Comparison of ENCODE assay signal across 24 mouse cellular contexts in the genomic region with DNA sequence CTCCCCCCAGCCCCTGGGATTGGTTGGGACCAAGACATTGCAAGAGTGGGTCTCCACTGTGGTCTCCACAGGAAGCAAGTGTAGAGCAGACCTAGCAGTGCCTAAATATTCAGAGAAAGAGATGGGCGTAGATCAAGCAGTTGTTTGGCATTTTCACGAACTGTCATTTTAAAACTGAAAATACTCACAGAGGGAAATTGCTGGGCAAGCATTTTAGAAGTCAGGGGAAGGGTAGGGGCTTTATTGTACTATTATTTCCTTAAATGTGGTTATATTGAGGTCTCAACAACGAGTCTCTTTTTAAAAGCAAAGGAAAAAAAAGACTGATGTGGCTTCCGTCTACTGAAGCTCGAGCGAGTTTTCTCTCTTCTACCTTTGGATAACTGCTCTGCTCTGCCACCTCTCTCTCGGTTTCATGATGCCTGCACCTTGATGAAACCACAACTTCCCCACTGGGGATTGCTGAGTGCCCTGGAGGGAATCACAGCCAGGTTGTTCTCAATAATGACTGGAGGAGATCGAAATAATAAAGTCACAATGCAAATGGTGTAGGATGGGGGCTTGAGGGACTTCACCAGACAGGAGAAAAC. TPM values are rescaled to one million over a fixed set of nuclear protein-coding genes. Genes with fewer than 3 reads are reported as not detected.
DNase-seq lines count a peak whose midpoint lies in the region; ATAC-seq lines count a peak whose summit lies in the region.
"Had no signal": no experiment of that assay in that cellular context is flagged by ENCODE, and none has a peak within 500 bp of the region (broad histone marks: within the 10 kb centered on the region; RNA-seq: fewer than 3 reads in every experiment).

No protein-coding gene starts in this region.

- intact Hi-C loops in heart, postnatal 14 days (cut with DNase I): no loop called here

- no peak overlapping the region for H3K27ac ChIP-seq in kidney, embryonic 15.5 days
- H3K27ac ChIP-seq: embryonic facial prominence, embryonic 10.5 days; embryonic facial prominence, embryonic 12.5 days; forebrain, embryonic 13.5 days; forebrain, embryonic 15.5 days had no signal

- no peaks in the 10 kb centered on the region for H3K27me3 ChIP-seq in kidney, embryonic 15.5 days
- H3K27me3 ChIP-seq: embryonic facial prominence, embryonic 12.5 days; forebrain, embryonic 13.5 days; forebrain, embryonic 15.5 days; Patski had no signal

- no peak overlapping the region for H3K4me2 ChIP-seq in kidney, embryonic 15.5 days
- H3K4me2 ChIP-seq: embryonic facial prominence, embryonic 12.5 days; forebrain, embryonic 13.5 days; forebrain, embryonic 15.5 days had no signal

- WGBS in kidney, embryonic 15.5 days: 83% methylated on average over 8 of the region's 8 CpGs

- peak; percentile 63 for DNase-seq in A20 (ENCODE audit: low read depth, low spot score)
- peak; percentile 18 for DNase-seq in CD4-positive helper T cell, adult 2 months (ENCODE audit: low read depth, low spot score)
- peak; percentile 47 for DNase-seq in induced T-regulatory cell, adult 2 months (ENCODE audit: low read depth)
- no peak for DNase-seq in spleen, postnatal 14 days (ENCODE audit: low spot score in 2 of 2)
- DNase-seq in heart, postnatal 14 days: no peak
- DNase-seq: adrenal gland, adult 8-10 months; adrenal gland, postnatal 14 days; adrenal gland, postnatal 36 days; cerebellum, adult 11-12 months; cerebellum, adult 2 months; cerebellum, adult 9-10 months; cerebellum, postnatal 10 days; cerebellum, postnatal 25 days; forebrain, postnatal 0 days had no signal

- H3K4me3 ChIP-seq in kidney, embryonic 15.5 days (replicated peaks): no peak overlapping the region
- H3K4me3 ChIP-seq: embryonic facial prominence, embryonic 10.5 days; embryonic facial prominence, embryonic 12.5 days; forebrain, embryonic 13.5 days; forebrain, embryonic 15.5 days had no signal

- H3K9ac ChIP-seq in kidney, embryonic 15.5 days: no peak overlapping the region
- H3K9ac ChIP-seq: embryonic facial prominence, embryonic 12.5 days; forebrain, embryonic 13.5 days; forebrain, embryonic 15.5 days; forebrain, postnatal 0 days had no signal

- H3K4me1 ChIP-seq in kidney, embryonic 15.5 days: 0 out of 2 replicates have a peak, but pooled peaks cover 2% of the 10 kb centered on the region
- H3K4me1 ChIP-seq: embryonic facial prominence, embryonic 10.5 days; embryonic facial prominence, embryonic 12.5 days; forebrain, embryonic 13.5 days; forebrain, embryonic 15.5 days had no signal

- no peaks in the 10 kb centered on the region for H3K36me3 ChIP-seq in kidney, embryonic 15.5 days
- H3K36me3 ChIP-seq: embryonic facial prominence, embryonic 10.5 days; embryonic facial prominence, embryonic 12.5 days; forebrain, embryonic 15.5 days; G1E had no signal

- no peaks in the 10 kb centered on the region for H3K9me3 ChIP-seq in kidney, embryonic 15.5 days (replicated peaks)
- H3K9me3 ChIP-seq: embryonic facial prominence, embryonic 10.5 days; embryonic facial prominence, embryonic 12.5 days; forebrain, embryonic 13.5 days; forebrain, embryonic 15.5 days; G1E had no signal

- no peak for ATAC-seq in kidney, embryonic 15.5 days (replicated peaks; ENCODE audit: low FRiP score)
- ATAC-seq: activated CD4-positive, CD25-positive, alpha-beta regulatory T cell, adult 4 months; forebrain, embryonic 13.5 days; forebrain, embryonic 15.5 days; forebrain, postnatal 0 days; Patski had no signal

RNA-seq across cellular contexts. Expression of gene Hnf1b, which starts 21.2 kb away (rescaled TPM):
- polyA plus RNA-seq in kidney, embryonic 15.5 days (2015; fragmentation: Nextera tagmentation; extraction: Ambion mirVana): 78.5 and 83.3 TPM in 2 replicates
- total RNA-seq in heart, postnatal 14 days (2021): not detected
- total RNA-seq: adrenal gland, postnatal 36 days; forebrain, postnatal 0 days had no signal
- polyA plus RNA-seq: activated CD4-positive, CD25-positive, alpha-beta regulatory T cell, adult 4 months; embryonic facial prominence, embryonic 12.5 days; embryonic facial prominence, embryonic 14.5 days; forebrain, embryonic 11.5 days; forebrain, embryonic 13.5 days; forebrain, embryonic 15.5 days; G1E had no signal

Comparison
In these comparisons a context has a peak if more than half of its experiments do, and no peak if none do; other contexts are left out.
1. DNase-seq: peak in A20 (single experiment), CD4-positive helper T cell, adult 2 months (single experiment) and induced T-regulatory cell, adult 2 months (single experiment); none in spleen, postnatal 14 days (0 of 2) and heart, postnatal 14 days (0 of 2).